Mouse (Mus musculus) neural tube, embryonic 12.5 days (tissue): ENCODE data around the gene Hes2. TPM values are rescaled to one million over a fixed set of nuclear protein-coding genes. Genes with fewer than 3 reads are reported as not detected.

Source experiments
- ATAC-seq: fragments of 200-750 bp; cut with Nextera tagmentation; 2 replicates; pipeline ENCODE4 v1.8.0; 2017; ENCODE audit warnings: low read depth, mild to moderate bottlenecking, moderate TSS enrichment, moderate library complexity; ENCODE audit not compliant: low FRiP score
- H3K27ac ChIP-seq: fragments of 300-500 bp; sonication (generic); 2 replicates; pipeline ENCODE4 v1.5.1; 2016
- H3K27me3 ChIP-seq: fragments of 300-500 bp; sonication (generic); replicated peaks from 2 replicates; pipeline ENCODE4 v1.6.1; 2016; ENCODE audit warnings: mild to moderate bottlenecking
- H3K36me3 ChIP-seq: fragments of 300-500 bp; sonication (generic); 2 replicates; pipeline ENCODE4 v1.6.1; 2016; ENCODE audit warnings: mild to moderate bottlenecking
- H3K4me1 ChIP-seq: fragments of 300-500 bp; sonication (generic); 2 replicates; pipeline ENCODE4 v1.6.1; 2016
- H3K4me2 ChIP-seq: fragments of 300-500 bp; sonication (generic); replicated peaks from 2 replicates; pipeline ENCODE4 v1.6.1; 2016; ENCODE audit warnings: mild to moderate bottlenecking
- H3K4me3 ChIP-seq: fragments of 300-500 bp; sonication (generic); 2 replicates; pipeline ENCODE4 v1.5.1; 2016
- H3K9ac ChIP-seq: fragments of 300-500 bp; sonication (generic); 2 replicates; pipeline ENCODE4 v1.6.1; 2016; ENCODE audit warnings: mild to moderate bottlenecking
- H3K9me3 ChIP-seq: fragments of 300-500 bp; sonication (generic); 2 replicates; pipeline ENCODE4 v1.6.1; 2016; ENCODE audit warnings: mild to moderate bottlenecking
- WGBS: fragments of 180-500 bp; shearing (Covaris S2); methylation state at CpG from one replicate; pipeline ENCODE4 v1.1.7; 2016; 5-methylcytosine and 5-hydroxymethylcytosine counted together
- polyA plus RNA-seq: library from polyadenylated mRNA; unstranded; fragments of >200 nt; fragmentation: Nextera tagmentation; extraction: Ambion mirVana; gene quantifications from 2 replicates; pipeline ENCODE4 v1.2.1, GENCODE M21; 2016

The Hes2 gene
- polyA plus RNA-seq, 1 experiment from 2014 or later = 0.24 TPM

DNA sequence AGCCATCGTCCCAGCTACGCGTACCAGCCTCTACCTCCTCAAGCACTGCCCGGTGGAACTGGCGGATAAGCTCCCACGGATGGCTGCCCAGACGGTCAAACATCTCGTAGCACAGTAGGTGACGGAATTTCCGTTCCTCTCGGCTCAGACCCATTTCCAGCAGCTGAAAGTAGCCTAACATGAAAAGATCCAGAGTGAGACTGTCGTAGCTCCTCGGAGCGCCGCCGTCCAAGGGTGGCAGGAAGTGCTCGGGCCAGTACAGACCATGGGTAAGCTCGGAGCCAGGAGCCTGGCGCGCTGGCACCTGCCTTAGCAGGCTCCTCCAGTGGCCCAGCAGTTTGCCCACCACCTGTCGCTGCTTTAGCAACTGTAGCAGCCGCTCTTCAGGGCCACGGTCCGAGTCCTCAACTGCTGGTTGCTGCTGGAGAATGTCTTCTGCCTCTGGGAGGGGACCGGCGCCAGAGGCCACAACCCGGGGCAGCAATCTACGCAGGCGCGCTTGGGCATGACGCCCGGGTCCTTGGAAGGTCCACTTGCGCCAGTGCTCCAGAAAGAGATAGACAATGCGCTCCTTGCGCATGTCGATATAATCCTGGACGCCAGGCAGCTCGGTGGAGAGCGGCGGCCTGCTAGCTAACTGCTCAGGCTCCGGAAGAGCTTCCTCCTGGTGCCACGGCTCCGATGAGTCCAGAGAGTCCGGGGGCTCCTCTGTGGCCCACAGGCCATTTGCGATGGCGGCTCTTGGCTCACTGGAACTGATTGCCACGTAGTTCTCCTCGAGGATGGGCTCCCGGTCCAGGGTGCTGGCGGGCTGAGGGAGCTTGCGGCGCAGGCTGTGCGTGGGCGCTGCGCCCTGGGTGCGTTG is 33.3 kb upstream of the Hes2 start:
- Histone ChIP-seq H3K9ac (no peak overlapping the region), H3K27ac (no peak overlapping the region), H3K4me2 (peak overlapping the region; percentile 50), H3K36me3 (no peaks in the 10 kb centered on the region), H3K27me3 (peaks cover 99% of the 10 kb centered on the region), H3K4me1 (peaks cover 27% of the 10 kb centered on the region), H3K9me3 (no peaks in the 10 kb centered on the region), H3K4me3 (peak overlapping the region; percentile 25)
- ATAC-seq = no peak
- 2% methylated on average over 56 of the region's 56 CpGs for WGBS

DNA sequence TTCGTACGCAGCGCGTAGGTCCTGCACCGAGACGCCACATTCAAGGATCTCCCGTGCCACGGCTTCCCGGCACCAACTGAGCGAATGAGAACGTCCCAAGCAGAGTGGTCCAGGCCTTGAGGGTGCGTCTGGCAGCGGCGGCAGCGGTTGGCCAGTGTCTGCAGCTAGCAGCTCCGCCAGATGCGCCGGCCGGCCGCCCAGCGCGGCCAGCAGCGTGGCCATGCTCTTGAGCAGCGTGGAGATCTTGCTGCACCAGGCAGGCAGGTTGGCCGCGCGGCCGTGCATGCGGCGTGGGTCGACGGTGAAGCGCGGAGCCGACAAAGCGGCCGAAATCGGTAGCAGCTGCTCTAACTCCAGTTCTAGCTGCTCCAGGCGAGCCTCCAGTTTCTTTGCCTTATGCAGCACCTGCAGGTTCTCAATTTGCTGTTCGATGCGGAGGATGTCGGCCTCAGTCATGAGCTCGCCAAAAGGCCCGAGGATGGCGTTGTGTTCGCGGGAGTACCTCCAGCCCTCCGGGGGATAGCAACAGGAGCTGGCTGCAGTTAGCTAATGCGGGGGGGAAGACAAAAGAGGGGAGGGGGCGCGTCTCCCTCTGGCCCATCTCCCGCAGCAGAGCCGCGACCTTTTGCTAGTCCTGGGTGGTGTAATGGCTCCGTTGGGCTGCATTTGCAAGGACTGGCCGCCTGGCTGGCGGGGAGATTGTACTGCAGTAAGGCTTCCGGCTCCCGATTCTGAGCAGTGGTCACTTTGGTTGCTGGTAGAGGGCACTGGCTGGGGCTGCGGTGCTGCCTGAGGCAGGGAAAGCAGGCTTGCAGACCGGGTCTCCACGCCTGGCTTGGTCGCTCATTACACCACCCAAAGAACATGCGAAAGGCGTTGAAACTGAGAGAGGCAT is 32.4 kb upstream of the Hes2 start:
- WGBS = 2% methylated on average over 65 of the region's 65 CpGs
- no peak overlapping the region for H3K27ac ChIP-seq
- H3K27me3 ChIP-seq = peaks cover 99% of the 10 kb centered on the region
- H3K9me3 ChIP-seq = no peaks in the 10 kb centered on the region
- no peak for ATAC-seq
- H3K9ac ChIP-seq = no peak overlapping the region
- H3K4me3 ChIP-seq = peak overlapping the region; percentile 25
- peaks cover 27% of the 10 kb centered on the region for H3K4me1 ChIP-seq
- no peaks in the 10 kb centered on the region for H3K36me3 ChIP-seq
- peak overlapping the region; percentile 50 for H3K4me2 ChIP-seq

DNA sequence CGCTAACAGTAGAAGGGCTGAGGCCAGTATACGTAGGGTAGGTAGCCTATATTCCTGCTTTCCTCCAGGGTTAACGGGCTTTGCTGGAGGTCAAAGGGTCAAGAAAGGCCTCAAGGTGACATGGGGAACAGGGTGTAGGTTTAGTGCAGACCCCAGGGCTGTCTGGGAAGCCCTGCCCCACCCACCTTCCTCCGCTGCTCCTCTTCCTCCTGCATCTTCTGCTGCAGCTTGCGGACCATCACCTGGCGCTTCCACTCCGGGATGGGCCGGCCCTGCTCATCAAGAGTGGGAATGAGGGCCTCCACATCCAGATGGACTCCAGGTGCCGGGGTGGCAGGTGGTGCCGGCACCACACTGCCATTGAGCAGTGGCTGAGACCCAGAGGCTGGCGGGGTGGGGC is 30.8 kb upstream of the Hes2 start:
- Histone ChIP-seq H3K4me2 (no peak overlapping the region), H3K27ac (no peak overlapping the region), H3K9me3 (no peaks in the 10 kb centered on the region), H3K36me3 (no peaks in the 10 kb centered on the region), H3K27me3 (peaks cover 100% of the 10 kb centered on the region), H3K4me1 (peaks cover 38% of the 10 kb centered on the region), H3K4me3 (no peak overlapping the region), H3K9ac (no peak overlapping the region)
- WGBS = 76% methylated on average over 11 of the region's 11 CpGs
- ATAC-seq = no peak

DNA sequence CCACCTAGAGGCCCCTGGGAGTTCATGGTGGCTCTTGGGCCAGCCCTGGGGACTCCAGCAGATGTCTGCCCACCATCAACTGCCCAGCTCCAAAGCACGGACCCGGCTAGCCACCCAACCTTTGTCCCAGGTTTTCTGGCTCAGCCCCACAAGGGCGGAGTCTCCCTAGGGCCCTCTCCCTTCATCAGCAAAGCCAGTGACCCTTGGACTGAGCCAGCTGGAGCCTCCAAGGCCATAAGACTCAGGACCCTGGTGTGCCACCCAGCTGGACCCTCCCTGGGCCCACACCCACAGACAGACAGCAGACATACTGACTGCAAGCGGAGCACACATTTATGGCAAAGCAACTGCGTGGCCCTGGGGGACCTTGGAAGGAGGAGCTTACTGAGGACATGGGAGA is 29.9 kb upstream of the Hes2 start:
- H3K27me3 ChIP-seq = peaks cover 100% of the 10 kb centered on the region
- H3K4me3 ChIP-seq = no peak overlapping the region
- H3K27ac ChIP-seq = no peak overlapping the region
- H3K4me1 ChIP-seq = peaks cover 38% of the 10 kb centered on the region
- no peak overlapping the region for H3K4me2 ChIP-seq
- ATAC-seq = no peak
- 45% methylated on average over 5 of the region's 5 CpGs for WGBS
- no peaks in the 10 kb centered on the region for H3K9me3 ChIP-seq
- H3K9ac ChIP-seq = no peak overlapping the region
- no peaks in the 10 kb centered on the region for H3K36me3 ChIP-seq

DNA sequence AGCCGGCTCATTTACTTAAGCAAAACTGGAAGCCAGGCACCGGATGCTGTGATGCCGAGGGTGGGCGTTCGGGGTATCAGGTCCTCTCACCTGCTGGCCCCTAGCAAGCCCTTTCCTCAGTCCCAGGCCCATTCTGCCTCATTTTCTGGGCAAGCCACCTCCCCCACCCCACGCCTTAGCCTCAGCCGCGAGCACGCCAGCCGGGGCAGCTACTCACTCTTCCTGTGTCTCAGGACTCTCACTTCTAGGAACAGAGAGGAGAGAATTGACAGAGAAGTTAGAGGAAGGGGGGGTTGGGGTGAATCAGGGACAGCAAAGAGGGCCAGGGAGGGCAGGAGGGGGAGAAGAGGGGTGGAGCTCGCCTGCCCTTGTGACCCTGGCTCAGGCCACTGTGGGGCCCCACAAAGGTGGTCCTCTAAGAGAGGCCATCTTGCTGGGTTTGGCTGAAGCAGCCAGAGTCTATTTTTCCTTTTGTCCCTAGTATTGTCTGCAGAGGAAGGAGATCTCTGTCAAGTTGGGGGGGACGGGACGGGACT is 29.2 kb upstream of the Hes2 start:
- 20% methylated on average over 13 of the region's 13 CpGs for WGBS
- no peaks in the 10 kb centered on the region for H3K36me3 ChIP-seq
- H3K4me3 ChIP-seq = no peak overlapping the region
- H3K27ac ChIP-seq = no peak overlapping the region
- peaks cover 100% of the 10 kb centered on the region for H3K27me3 ChIP-seq
- H3K9me3 ChIP-seq = no peaks in the 10 kb centered on the region
- peaks cover 38% of the 10 kb centered on the region for H3K4me1 ChIP-seq
- no peak overlapping the region for H3K4me2 ChIP-seq
- no peak overlapping the region for H3K9ac ChIP-seq
- no peak for ATAC-seq

DNA sequence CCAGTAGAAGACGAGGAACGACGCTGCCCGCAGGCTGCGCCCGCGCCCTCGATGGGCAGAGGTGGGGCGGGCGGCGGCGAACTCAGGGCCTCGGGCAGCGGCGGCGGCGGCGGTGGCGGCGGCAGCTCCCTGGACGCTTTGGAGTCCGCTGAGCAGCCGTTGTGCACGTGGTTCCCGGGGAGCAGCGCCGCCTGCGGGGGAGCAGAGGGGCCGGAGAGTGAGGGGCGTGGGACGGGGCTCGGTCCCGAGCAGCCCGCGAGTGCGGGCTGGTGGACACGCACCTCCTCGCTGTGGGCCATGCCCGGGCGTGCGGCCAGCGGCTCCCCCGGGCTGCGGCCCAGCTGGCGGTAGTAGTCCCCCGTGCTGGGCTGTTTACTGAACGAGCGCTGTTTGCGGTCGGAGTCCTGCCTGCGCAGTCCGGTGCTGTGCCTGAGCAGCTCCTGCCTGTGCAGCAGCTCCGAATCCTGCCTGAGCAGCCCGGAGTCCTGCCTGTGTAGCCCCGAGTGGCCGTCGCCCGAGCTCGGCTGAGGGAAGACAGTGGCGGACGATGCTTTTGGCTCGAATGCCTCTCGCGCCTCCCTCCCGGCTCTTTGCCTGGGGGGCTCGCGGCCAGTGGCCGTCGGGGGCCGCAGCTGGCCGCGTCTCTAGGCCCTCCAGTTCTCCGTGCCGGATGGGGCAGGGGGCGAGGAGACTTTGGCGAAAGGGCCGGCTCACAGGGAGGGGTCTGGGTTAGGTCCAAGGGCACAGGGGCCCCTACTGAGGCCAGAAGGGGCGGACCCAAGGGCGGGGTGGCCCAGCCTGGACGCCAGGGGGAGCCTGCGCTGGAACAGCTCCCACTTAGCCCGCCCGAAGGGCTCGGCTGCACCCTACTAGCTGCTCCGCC is 27.7 kb upstream of the Hes2 start:
- WGBS = 1% methylated on average over 85 of the region's 85 CpGs
- ATAC-seq = peak; percentile 73
- H3K4me2 ChIP-seq = peak overlapping the region; percentile 61
- H3K27ac ChIP-seq = no peak overlapping the region
- H3K9ac ChIP-seq = 0 out of 2 replicates have a peak overlapping the region, but pooled peaks have one; percentile 29
- H3K4me1 ChIP-seq = peaks cover 26% of the 10 kb centered on the region
- H3K36me3 ChIP-seq = no peaks in the 10 kb centered on the region
- no peaks in the 10 kb centered on the region for H3K9me3 ChIP-seq
- H3K27me3 ChIP-seq = peaks cover 93% of the 10 kb centered on the region
- H3K4me3 ChIP-seq = peak overlapping the region; percentile 31

DNA sequence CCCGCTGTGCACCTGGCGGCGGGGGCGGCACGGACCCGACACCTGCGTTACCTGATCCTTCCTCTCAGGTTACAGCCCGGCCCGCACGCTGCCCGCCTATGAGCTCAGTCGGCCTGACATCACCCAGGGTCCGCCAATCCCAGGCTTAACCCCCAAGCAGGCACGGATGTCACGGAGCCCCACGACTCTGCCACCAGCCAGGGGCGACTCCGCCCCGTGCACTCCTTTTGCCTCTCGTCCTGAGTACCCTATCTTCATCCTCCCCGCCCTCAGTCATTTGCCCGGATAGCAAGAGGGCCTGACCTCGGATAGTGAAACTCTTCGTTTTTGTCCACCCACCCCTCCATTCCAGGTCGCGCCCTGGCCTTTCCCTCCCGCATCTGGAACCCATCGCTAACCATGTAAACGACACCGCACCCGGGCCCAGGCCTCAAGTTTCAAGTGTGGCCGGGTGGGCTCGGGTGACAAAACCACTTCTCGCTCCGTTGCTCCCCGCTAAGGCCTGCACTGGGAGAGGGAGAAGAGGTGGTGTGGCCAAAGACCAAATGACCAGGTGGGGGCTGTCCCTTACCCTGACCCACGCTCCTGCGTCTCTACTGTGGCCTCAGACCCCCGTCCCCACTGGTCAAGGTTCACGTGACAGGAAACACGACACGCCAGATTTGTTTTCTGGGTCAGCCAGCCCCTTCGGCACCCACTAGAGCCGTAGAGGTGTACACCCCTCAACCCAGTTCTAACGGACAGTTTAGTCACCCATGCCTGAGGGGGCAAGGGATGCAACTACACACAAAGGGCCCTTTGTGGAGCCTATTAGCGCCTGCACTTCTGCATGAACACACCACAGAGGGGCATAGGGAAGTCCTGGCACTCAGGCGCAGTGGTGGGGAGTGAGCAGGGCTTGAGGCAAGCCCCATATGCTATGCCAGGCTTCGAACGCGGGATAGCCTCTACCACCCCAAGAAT is 26.6 kb upstream of the Hes2 start:
- peaks cover 89% of the 10 kb centered on the region for H3K27me3 ChIP-seq
- no peak overlapping the region for H3K27ac ChIP-seq
- ATAC-seq = no peak
- H3K9me3 ChIP-seq = no peaks in the 10 kb centered on the region
- no peaks in the 10 kb centered on the region for H3K36me3 ChIP-seq
- H3K4me2 ChIP-seq = peak overlapping the region; percentile 61
- WGBS = 3% methylated on average over 50 of the region's 50 CpGs
- H3K4me3 ChIP-seq = no peak overlapping the region
- 0 out of 2 replicates have a peak overlapping the region, but pooled peaks have one; percentile 29 for H3K9ac ChIP-seq
- H3K4me1 ChIP-seq = peaks cover 20% of the 10 kb centered on the region

DNA sequence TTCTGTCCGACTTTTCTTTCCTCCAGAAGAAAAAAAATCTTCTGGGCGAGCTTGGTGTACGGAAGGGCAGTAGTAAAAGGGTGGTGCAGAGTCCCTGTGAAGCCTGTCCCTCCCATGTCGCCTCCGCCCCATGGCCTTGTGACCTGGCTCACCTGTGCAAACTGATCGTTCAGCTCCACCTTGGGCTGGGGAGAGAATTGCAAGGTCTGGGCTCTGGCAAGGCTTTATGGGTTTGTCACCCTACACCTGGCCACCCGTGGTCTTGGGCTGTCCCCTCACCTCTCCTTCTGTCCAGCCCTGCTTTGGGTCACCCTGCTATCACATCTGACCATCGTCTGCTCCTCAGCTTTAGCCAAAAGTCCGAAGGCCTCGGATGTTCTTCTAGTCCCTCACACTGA is 25.9 kb upstream of the Hes2 start:
- WGBS = 20% methylated on average over 10 of the region's 10 CpGs
- ATAC-seq = no peak
- Histone ChIP-seq H3K9ac (no peak overlapping the region), H3K4me3 (no peak overlapping the region), H3K4me1 (peaks cover 20% of the 10 kb centered on the region), H3K27me3 (peaks cover 83% of the 10 kb centered on the region), H3K27ac (no peak overlapping the region), H3K36me3 (no peaks in the 10 kb centered on the region), H3K4me2 (no peak overlapping the region), H3K9me3 (no peaks in the 10 kb centered on the region)

DNA sequence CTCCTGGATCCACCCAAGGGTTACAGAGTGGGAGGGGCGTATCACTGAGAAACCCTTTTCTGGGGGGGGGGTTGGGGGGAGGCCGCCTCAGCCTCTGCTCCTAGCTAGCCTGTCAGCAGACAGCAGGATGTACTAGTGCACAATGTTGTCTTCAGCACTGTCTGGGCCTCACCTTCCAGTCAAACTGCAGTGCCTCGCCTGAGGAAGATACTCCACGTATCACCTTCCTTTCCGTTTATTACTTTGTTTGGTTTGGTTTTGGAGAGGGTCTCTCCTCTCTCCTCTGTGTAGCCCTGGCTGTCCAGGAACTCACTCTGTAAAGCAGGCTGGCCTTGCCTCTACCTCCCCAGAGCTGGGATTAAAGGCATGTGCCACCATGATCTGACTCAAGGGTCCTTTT is 25.5 kb upstream of the Hes2 start:
- 44% methylated on average over 5 of the region's 5 CpGs for WGBS
- peaks cover 20% of the 10 kb centered on the region for H3K4me1 ChIP-seq
- no peaks in the 10 kb centered on the region for H3K9me3 ChIP-seq
- ATAC-seq = no peak
- no peaks in the 10 kb centered on the region for H3K36me3 ChIP-seq
- H3K4me3 ChIP-seq = no peak overlapping the region
- peaks cover 82% of the 10 kb centered on the region for H3K27me3 ChIP-seq
- H3K4me2 ChIP-seq = no peak overlapping the region
- H3K27ac ChIP-seq = no peak overlapping the region
- no peak overlapping the region for H3K9ac ChIP-seq

DNA sequence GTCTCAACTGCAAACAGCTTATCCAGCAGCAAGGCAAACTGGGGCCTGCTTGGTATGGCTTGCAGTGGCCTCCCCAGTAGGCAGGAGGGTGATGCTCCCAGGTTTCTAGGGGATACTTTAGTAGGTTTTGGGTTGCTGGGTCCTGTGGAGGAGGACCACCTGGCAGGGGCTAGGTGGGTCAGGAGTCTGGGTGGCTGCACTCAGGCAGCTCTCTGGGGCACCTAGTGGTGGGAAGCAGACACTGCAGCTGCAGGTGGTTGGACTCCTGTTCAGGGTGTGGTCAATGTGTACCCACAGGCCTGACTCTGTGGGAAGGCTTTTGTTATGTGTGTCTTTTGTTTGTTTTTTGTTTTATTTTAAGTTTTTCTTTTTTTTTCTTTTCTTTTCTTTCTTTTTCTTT is 24.2 kb upstream of the Hes2 start:
- Histone ChIP-seq H3K4me3 (no peak overlapping the region), H3K36me3 (no peaks in the 10 kb centered on the region), H3K27me3 (peaks cover 77% of the 10 kb centered on the region), H3K27ac (no peak overlapping the region), H3K9ac (no peak overlapping the region), H3K9me3 (no peaks in the 10 kb centered on the region), H3K4me2 (no peak overlapping the region), H3K4me1 (peaks cover 29% of the 10 kb centered on the region)
- ATAC-seq = no peak

DNA sequence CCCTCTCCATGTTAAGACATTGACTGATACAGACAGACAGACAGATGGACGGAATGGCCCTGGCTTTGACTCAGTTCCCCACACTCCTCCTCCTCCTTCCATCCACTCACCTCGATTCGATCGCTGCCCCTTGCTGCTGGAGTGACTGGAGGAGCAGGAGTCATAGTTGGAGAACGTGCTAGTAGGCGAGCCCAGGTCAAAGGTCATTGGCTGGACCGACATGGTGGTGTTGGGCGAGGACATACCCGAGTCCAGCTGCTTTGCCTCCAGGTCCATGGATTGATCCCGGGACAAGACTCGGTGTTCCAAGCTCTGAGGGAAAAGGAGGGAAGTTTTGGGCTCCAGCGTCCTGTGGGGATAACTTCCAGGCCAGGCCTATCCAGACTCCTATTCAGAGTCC is 23.3 kb upstream of the Hes2 start:
- WGBS = 83% methylated on average over 12 of the region's 12 CpGs
- no peak overlapping the region for H3K4me3 ChIP-seq
- ATAC-seq = no peak
- H3K36me3 ChIP-seq = no peaks in the 10 kb centered on the region
- no peak overlapping the region for H3K9ac ChIP-seq
- no peak overlapping the region for H3K4me2 ChIP-seq
- peaks cover 28% of the 10 kb centered on the region for H3K4me1 ChIP-seq
- H3K27ac ChIP-seq = no peak overlapping the region
- H3K27me3 ChIP-seq = peaks cover 68% of the 10 kb centered on the region
- no peaks in the 10 kb centered on the region for H3K9me3 ChIP-seq
